Mouse (Mus musculus) midbrain, embryonic 14.5 days (tissue): ENCODE measurements around the gene Bdkrb1. TPM values are rescaled to one million over a fixed set of nuclear protein-coding genes. Genes with fewer than 3 reads are reported as not detected.

Experiments
- ATAC-seq: fragments of 200-750 bp; cut with Nextera tagmentation; 2 replicates; pipeline ENCODE4 v1.8.0; 2017; ENCODE audit warnings: moderate number of reproducible peaks, moderate library complexity; ENCODE audit not compliant: low FRiP score, low TSS enrichment
- DNase-seq: peaks from one replicate; pipeline ENCODE4 v3.0.0-alpha.2; 2015
- H3K27ac ChIP-seq: fragments of 300-500 bp; sonication (generic); replicated peaks from 2 replicates; pipeline ENCODE4 v1.5.1; 2014; ENCODE audit warnings: mild to moderate bottlenecking, low read depth, low read length, moderate library complexity
- H3K27me3 ChIP-seq: fragments of 300-500 bp; sonication (generic); 2 replicates; pipeline ENCODE4 v1.6.1; 2014; ENCODE audit warnings: low read length, control low read depth, mixed read lengths; ENCODE audit not compliant: control insufficient read depth, insufficient read depth
- H3K36me3 ChIP-seq: fragments of 300-500 bp; sonication (generic); 2 replicates; pipeline ENCODE4 v1.6.1; 2014; ENCODE audit warnings: low read length, control low read depth; ENCODE audit not compliant: control insufficient read depth, insufficient read depth
- H3K4me1 ChIP-seq: fragments of 300-500 bp; sonication (generic); 2 replicates; pipeline ENCODE4 v1.6.1; 2014; ENCODE audit warnings: mild to moderate bottlenecking, antibody characterized with exemption, low read length, control low read depth; ENCODE audit not compliant: control insufficient read depth, insufficient read depth
- H3K4me2 ChIP-seq: fragments of 300-500 bp; sonication (generic); 2 replicates; pipeline ENCODE4 v1.6.1; 2014; ENCODE audit warnings: mild to moderate bottlenecking, low read length, moderate library complexity
- H3K4me3 ChIP-seq: fragments of 300-500 bp; sonication (generic); replicated peaks from 2 replicates; pipeline ENCODE4 v1.5.1; 2014; ENCODE audit warnings: low read depth, low read length
- H3K9ac ChIP-seq: fragments of 300-500 bp; sonication (generic); replicated peaks from 2 replicates; pipeline ENCODE4 v1.6.1; 2014; ENCODE audit warnings: mild to moderate bottlenecking, low read length, moderate library complexity
- H3K9me3 ChIP-seq: fragments of 300-500 bp; sonication (generic); 2 replicates; pipeline ENCODE4 v1.6.1; 2016; ENCODE audit warnings: low read length, control low read depth, mixed read lengths; ENCODE audit not compliant: control insufficient read depth
- WGBS: fragments of 180-500 bp; shearing (Covaris S2); extraction: QIAGEN DNeasy Blood & Tissue Kit; methylation state at CpG from one replicate; pipeline ENCODE4 v1.1.7; 2014; 5-methylcytosine and 5-hydroxymethylcytosine counted together
- polyA plus RNA-seq: library from polyadenylated mRNA; unstranded; fragments of >200 nt; fragmentation: Nextera tagmentation; extraction: Ambion mirVana; gene quantifications from 2 replicates; pipeline ENCODE4 v1.2.1, GENCODE M21; 2014

Bdkrb1 gene
- polyA plus RNA-seq, 1 experiment from 2014 or later, result not detected

GRCm38 (mm10) chr12:105636551-105636950, 33.7 kb downstream of the Bdkrb1 start:
- H3K4me2 ChIP-seq, result no peak overlapping the region
- DNase-seq (no peak), ATAC-seq (no peak)
- no peak overlapping the region for H3K27ac ChIP-seq
- peaks cover 91% of the 10 kb centered on the region for H3K36me3 ChIP-seq
- H3K4me3 ChIP-seq, result no peak overlapping the region
- H3K27me3 ChIP-seq, result no peaks in the 10 kb centered on the region
- WGBS, result 91% methylated on average over 9 of the region's 9 CpGs
- H3K4me1 ChIP-seq, result no peaks in the 10 kb centered on the region
- no peak overlapping the region for H3K9ac ChIP-seq
- no peaks in the 10 kb centered on the region for H3K9me3 ChIP-seq

GRCm38 (mm10) chr12:105637554-105637953, 34.7 kb downstream of the Bdkrb1 start:
- ATAC-seq, result no peak
- DNase-seq, result no peak
- H3K4me2 ChIP-seq, result no peak overlapping the region

GRCm38 (mm10) chr12:105642770-105643321, 40.0 kb downstream of the Bdkrb1 start:
- Histone ChIP-seq H3K4me3 (no peak overlapping the region), H3K36me3 (peaks cover 97% of the 10 kb centered on the region)
- 93% methylated on average over 11 of the region's 11 CpGs for WGBS

More at GRCm38 (mm10) chr12:105637554-105637953, 34.7 kb downstream of the Bdkrb1 start:
- Histone ChIP-seq H3K9me3 (no peaks in the 10 kb centered on the region), H3K27me3 (no peaks in the 10 kb centered on the region), H3K4me3 (no peak overlapping the region), H3K27ac (no peak overlapping the region), H3K36me3 (peaks cover 97% of the 10 kb centered on the region), H3K4me1 (no peaks in the 10 kb centered on the region), H3K9ac (no peak overlapping the region)
- 83% methylated on average over 4 of the region's 4 CpGs for WGBS

More at GRCm38 (mm10) chr12:105642770-105643321, 40.0 kb downstream of the Bdkrb1 start:
- Histone ChIP-seq H3K4me2 (no peak overlapping the region), H3K9ac (no peak overlapping the region), H3K27ac (no peak overlapping the region), H3K4me1 (no peaks in the 10 kb centered on the region), H3K27me3 (no peaks in the 10 kb centered on the region), H3K9me3 (no peaks in the 10 kb centered on the region)
- DNase-seq, result no peak
- ATAC-seq, result no peak

Other genes starting within 250 kb of the Bdkrb1 start
- gene D430019H16Rik, start 149.2 kb upstream of the Bdkrb1 start, polyA plus RNA-seq, result 25.3 and 41.6 TPM in 2 replicates
- gene Bdkrb2, start 39.9 kb upstream of the Bdkrb1 start, polyA plus RNA-seq, result 0.36 and 0.49 TPM in 2 replicates
- gene Gskip, start 81.7 kb downstream of the Bdkrb1 start, polyA plus RNA-seq, result 33.4 and 36.7 TPM in 2 replicates
- gene Atg2b, start 82.1 kb downstream of the Bdkrb1 start, polyA plus RNA-seq, result 17.1 and 21.8 TPM in 2 replicates
- 0.33 and 0.72 TPM in 2 replicates for gene Ak7, start 102.9 kb downstream of the Bdkrb1 start, polyA plus RNA-seq
- 148 and 169 TPM in 2 replicates for gene Papola, start 181.6 kb downstream of the Bdkrb1 start, polyA plus RNA-seq